Mouse (Mus musculus): ENCODE data around the gene Pgam2. TPM values are rescaled to one million over a fixed set of nuclear protein-coding genes. Genes with fewer than 3 reads are reported as not detected.
"Not testable (repeated sequence)": the region's sequence is repeated elsewhere in the genome, so short reads cannot be mapped to it uniquely, and the experiment has no call there.

The Pgam2 gene
- total and polyA plus RNA-seq, 3 experiments: 743 to 1,176 (median 848) TPM

DNA sequence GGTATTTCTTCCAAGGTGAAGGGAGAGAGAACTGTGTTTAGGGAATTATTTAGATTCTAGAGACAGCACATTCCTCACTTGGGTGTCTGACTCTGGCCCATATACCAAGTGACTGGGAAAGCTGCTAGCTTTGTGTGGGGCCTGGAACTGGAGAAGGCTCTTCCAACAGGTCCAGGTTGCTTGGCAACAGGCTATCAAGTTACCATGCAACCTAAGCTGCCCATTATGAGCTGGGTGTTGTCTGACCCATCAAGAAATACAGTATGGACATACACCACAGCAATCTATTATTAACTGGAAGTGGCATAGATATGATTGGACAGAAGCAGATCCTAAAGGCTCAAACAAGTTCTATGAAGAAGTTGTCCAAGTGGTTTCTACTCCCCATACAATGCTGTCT, 21.9 kb upstream of the Pgam2 start:
- intact Hi-C loops (cut with DNase I): no loop called here
- no peak overlapping the region for H3K27ac ChIP-seq
- no peaks in the 10 kb centered on the region for H3K79me2 ChIP-seq (replicated peaks; ENCODE audit: control insufficient read depth, insufficient read depth, low read length)
- DNase-seq: no peak
- no peaks in the 10 kb centered on the region for H3K4me1 ChIP-seq (ENCODE audit: control insufficient read depth, insufficient read depth, low read length)
- H3K4me3 ChIP-seq: no peak overlapping the region
- no peaks in the 10 kb centered on the region for H3K27me3 ChIP-seq (ENCODE audit: control insufficient read depth, insufficient read depth, low read length)
- no peaks in the 10 kb centered on the region for H3K36me3 ChIP-seq (ENCODE audit: control insufficient read depth, insufficient read depth, low read length)
- TF ChIP-seq EP300 (IDR thresholded peaks at IDR 0.05; ENCODE audit: insufficient read depth, low read depth, low read length): no peak
- no peak for TF ChIP-seq CTCF (IDR thresholded peaks at IDR 0.05)
- TF ChIP-seq POLR2A (IDR thresholded peaks at IDR 0.05; ENCODE audit: insufficient read depth, low read depth, low read length): no peak
- H3K9ac ChIP-seq (ENCODE audit: low read depth, low read length): no peak overlapping the region

DNA sequence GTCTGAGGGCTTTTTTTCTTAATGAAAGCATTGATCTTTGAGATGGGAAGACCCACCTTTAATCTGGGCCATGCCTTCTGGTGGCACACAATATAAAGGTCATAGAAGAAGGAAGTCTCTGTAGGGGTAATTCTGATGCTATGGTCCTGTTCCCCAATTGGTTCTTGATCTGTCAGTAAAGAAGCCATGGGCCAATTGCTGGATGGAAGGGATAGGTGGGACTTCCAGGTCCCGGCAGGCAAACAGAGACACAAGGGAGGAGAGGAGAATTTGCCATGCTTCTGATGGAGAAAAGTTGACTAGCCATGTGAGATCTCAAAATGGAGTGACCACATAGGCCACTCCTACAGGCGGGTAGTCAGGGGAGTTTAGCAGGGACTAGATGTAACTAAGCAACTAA, 15.7 kb upstream of the Pgam2 start:
- H3K4me1 ChIP-seq (ENCODE audit: control insufficient read depth, insufficient read depth, low read length): no peaks in the 10 kb centered on the region
- TF ChIP-seq EP300 (IDR thresholded peaks at IDR 0.05; ENCODE audit: insufficient read depth, low read depth, low read length) (no peak), POLR2A (IDR thresholded peaks at IDR 0.05; ENCODE audit: insufficient read depth, low read depth, low read length) (no peak), CTCF (IDR thresholded peaks at IDR 0.05) (no peak)
- 73% methylated on average over 2 of the region's 2 CpGs for WGBS
- H3K27ac ChIP-seq: no peak overlapping the region
- H3K4me3 ChIP-seq: no peak overlapping the region
- intact Hi-C loops (cut with DNase I): no loop called here
- no peak overlapping the region for H3K9ac ChIP-seq (ENCODE audit: low read depth, low read length)
- DNase-seq: no peak
- H3K36me3 ChIP-seq (ENCODE audit: control insufficient read depth, insufficient read depth, low read length): no peaks in the 10 kb centered on the region
- H3K27me3 ChIP-seq (ENCODE audit: control insufficient read depth, insufficient read depth, low read length): no peaks in the 10 kb centered on the region
- no peaks in the 10 kb centered on the region for H3K79me2 ChIP-seq (replicated peaks; ENCODE audit: control insufficient read depth, insufficient read depth, low read length)

DNA sequence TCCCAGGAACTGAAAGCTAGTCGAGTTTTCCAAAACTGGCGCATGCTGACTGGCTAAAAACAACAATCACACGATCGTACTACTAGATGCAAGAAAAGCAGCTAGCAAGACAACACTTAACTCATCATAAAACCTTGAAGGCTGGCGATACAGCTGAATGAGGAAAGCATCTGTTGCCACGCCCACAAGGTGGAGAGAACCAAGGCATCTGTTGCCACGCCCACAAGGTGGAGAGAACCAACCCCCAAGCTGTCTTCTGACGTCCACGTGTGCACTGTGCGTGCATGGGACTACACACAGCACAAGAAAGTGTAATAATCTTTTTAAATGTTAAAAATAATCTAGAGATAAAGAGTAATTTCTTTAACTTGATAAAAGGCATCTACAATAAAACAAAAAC, 9.8 kb upstream of the Pgam2 start:
- Histone ChIP-seq H3K79me2 (replicated peaks; ENCODE audit: control insufficient read depth, insufficient read depth, low read length) (no peaks in the 10 kb centered on the region), H3K36me3 (ENCODE audit: control insufficient read depth, insufficient read depth, low read length) (no peaks in the 10 kb centered on the region), H3K27me3 (ENCODE audit: control insufficient read depth, insufficient read depth, low read length) (no peaks in the 10 kb centered on the region), H3K27ac (no peak overlapping the region), H3K4me3 (no peak overlapping the region), H3K4me1 (ENCODE audit: control insufficient read depth, insufficient read depth, low read length) (no peaks in the 10 kb centered on the region), H3K9ac (ENCODE audit: low read depth, low read length) (no peak overlapping the region)
- intact Hi-C loops (cut with DNase I): no loop called here
- no peak for TF ChIP-seq POLR2A (IDR thresholded peaks at IDR 0.05; ENCODE audit: insufficient read depth, low read depth, low read length)
- no peak for TF ChIP-seq EP300 (IDR thresholded peaks at IDR 0.05; ENCODE audit: insufficient read depth, low read depth, low read length)
- TF ChIP-seq CTCF (IDR thresholded peaks at IDR 0.05): no peak
- WGBS: 76% methylated on average over 10 of the region's 10 CpGs
- DNase-seq: no peak

DNA sequence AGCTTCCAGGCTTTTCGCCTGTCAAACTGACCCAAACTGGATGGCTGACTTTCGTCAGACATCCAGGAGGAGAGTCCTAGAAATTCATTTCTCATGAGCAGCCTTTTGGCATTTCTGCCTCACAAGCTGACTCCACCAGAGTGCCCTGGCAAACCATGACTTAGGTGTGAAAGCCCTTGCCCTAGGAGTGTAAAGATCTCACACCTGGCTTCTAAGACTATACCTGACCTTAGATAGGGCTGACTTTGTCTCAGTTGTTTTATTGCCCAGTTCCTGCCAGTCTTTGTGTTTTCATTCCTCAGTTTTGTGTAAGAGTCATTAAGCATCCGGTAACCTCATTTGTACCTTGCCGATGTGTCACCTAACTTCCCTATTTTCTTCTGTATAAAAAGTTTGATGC, 6.0 kb upstream of the Pgam2 start:
- DNase-seq; intact Hi-C loops (cut with DNase I): not testable (repeated sequence)
- 88% methylated on average over 4 of the region's 4 CpGs for WGBS

DNA sequence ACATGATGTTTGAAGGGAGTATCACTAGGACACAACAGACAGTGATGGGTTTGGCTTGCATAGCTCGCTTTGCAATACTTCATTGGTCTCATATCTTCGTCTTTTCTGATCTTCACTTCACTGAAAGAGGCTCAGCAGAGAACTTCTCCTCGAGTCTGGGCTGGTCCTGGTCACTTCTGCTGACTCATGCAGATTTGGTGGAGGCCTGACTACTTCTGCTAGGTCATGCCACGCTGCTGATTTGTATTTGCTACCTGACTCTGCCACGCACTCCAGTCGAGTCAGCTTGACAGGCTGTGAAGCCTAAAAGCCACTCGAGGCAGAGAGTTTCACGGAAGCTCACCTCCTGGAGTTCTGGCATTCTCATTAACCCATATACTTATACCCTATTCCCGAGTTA, 4.4 kb upstream of the Pgam2 start:
- Histone ChIP-seq H3K4me3 (no peak overlapping the region), H3K79me2 (replicated peaks; ENCODE audit: control insufficient read depth, insufficient read depth, low read length) (no peaks in the 10 kb centered on the region), H3K27me3 (ENCODE audit: control insufficient read depth, insufficient read depth, low read length) (no peaks in the 10 kb centered on the region), H3K4me1 (ENCODE audit: control insufficient read depth, insufficient read depth, low read length) (peaks cover 1% of the 10 kb centered on the region; the same call in 1 of the 2 replicates), H3K9ac (ENCODE audit: low read depth, low read length) (no peak overlapping the region), H3K36me3 (ENCODE audit: control insufficient read depth, insufficient read depth, low read length) (no peaks in the 10 kb centered on the region), H3K27ac (no peak overlapping the region)
- no peak for DNase-seq
- intact Hi-C loops (cut with DNase I): no loop called here
- WGBS: 76% methylated on average over 9 of the region's 9 CpGs
- TF ChIP-seq CTCF (IDR thresholded peaks at IDR 0.05) (no peak), POLR2A (IDR thresholded peaks at IDR 0.05; ENCODE audit: insufficient read depth, low read depth, low read length) (no peak), EP300 (IDR thresholded peaks at IDR 0.05; ENCODE audit: insufficient read depth, low read depth, low read length) (no peak)

More for the DNA sequence above, 6.0 kb upstream of the Pgam2 start:
- H3K79me2 ChIP-seq (replicated peaks; ENCODE audit: control insufficient read depth, insufficient read depth, low read length); H3K27me3 ChIP-seq (ENCODE audit: control insufficient read depth, insufficient read depth, low read length); H3K36me3 ChIP-seq (ENCODE audit: control insufficient read depth, insufficient read depth, low read length); H3K4me3 ChIP-seq; H3K4me1 ChIP-seq (ENCODE audit: control insufficient read depth, insufficient read depth, low read length); H3K9ac ChIP-seq (ENCODE audit: low read depth, low read length); H3K27ac ChIP-seq: not testable (repeated sequence)

DNA sequence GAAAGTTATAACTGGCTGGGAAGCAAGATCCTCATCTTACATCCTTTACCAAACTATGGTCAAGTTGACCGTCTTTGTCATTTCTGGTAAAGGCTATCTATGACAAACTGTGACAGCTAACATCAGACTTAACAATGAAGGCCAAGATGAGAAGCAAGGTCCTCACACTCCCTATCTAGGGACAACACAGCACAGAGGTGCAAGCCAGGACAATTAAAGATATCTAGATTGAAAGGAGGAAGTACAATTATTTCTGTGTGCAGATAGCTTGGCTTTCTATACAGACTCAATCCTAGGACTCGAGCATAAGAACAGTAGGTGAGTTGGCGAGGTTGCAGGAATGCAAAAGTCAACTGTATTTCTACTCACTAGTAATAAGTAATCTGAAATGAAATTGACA, 2.2 kb upstream of the Pgam2 start:
- intact Hi-C loops (cut with DNase I): no loop called here

More for the DNA sequence above, 2.2 kb upstream of the Pgam2 start:
- 57% methylated on average over 3 of the region's 3 CpGs for WGBS
- H3K4me3 ChIP-seq: no peak overlapping the region
- H3K36me3 ChIP-seq (ENCODE audit: control insufficient read depth, insufficient read depth, low read length): 0 out of 2 replicates have a peak, but pooled peaks cover 3% of the 10 kb centered on the region
- DNase-seq: no peak
- H3K27ac ChIP-seq: no peak overlapping the region
- peaks cover 11% of the 10 kb centered on the region for H3K4me1 ChIP-seq (ENCODE audit: control insufficient read depth, insufficient read depth, low read length)
- no peaks in the 10 kb centered on the region for H3K27me3 ChIP-seq (ENCODE audit: control insufficient read depth, insufficient read depth, low read length)
- H3K79me2 ChIP-seq (replicated peaks; ENCODE audit: control insufficient read depth, insufficient read depth, low read length): no peaks in the 10 kb centered on the region
- H3K9ac ChIP-seq (ENCODE audit: low read depth, low read length): no peak overlapping the region
- TF ChIP-seq CTCF (IDR thresholded peaks at IDR 0.05): no peak
- no peak for TF ChIP-seq EP300 (IDR thresholded peaks at IDR 0.05; ENCODE audit: insufficient read depth, low read depth, low read length)
- no peak for TF ChIP-seq POLR2A (IDR thresholded peaks at IDR 0.05; ENCODE audit: insufficient read depth, low read depth, low read length)

Data from heart, adult 2 months (tissue).